Mouse (Mus musculus): ENCODE measurements around the gene Phtf1. TPM values are rescaled to one million over a fixed set of nuclear protein-coding genes. Genes with fewer than 3 reads are reported as not detected.

Phtf1 gene
- total and polyA plus RNA-seq, 3 experiments = 1.9 to 8.0 (median 6.8) TPM

GRCm38 (mm10) chr3:103985194-103985593, 17.3 kb downstream of the Phtf1 start:
- Histone ChIP-seq H3K4me3 (no peak overlapping the region), H3K9ac (ENCODE audit: low read depth, low read length) (no peak overlapping the region), H3K79me2 (replicated peaks; ENCODE audit: control insufficient read depth, insufficient read depth, low read length) (no peaks in the 10 kb centered on the region), H3K4me1 (ENCODE audit: control insufficient read depth, insufficient read depth, low read length) (no peaks in the 10 kb centered on the region; the same call in 1 of the 2 replicates), H3K27ac (no peak overlapping the region), H3K36me3 (ENCODE audit: control insufficient read depth, insufficient read depth, low read length) (no peaks in the 10 kb centered on the region), H3K27me3 (ENCODE audit: control insufficient read depth, insufficient read depth, low read length) (no peaks in the 10 kb centered on the region)
- WGBS = 94% methylated on average over 2 of the region's 2 CpGs
- TF ChIP-seq POLR2A (IDR thresholded peaks at IDR 0.05; ENCODE audit: insufficient read depth, low read depth, low read length) (no peak), CTCF (IDR thresholded peaks at IDR 0.05) (no peak), EP300 (IDR thresholded peaks at IDR 0.05; ENCODE audit: insufficient read depth, low read depth, low read length) (no peak)
- intact Hi-C loops (cut with DNase I) = no loop called here
- no peak for DNase-seq

- no peak overlapping the region for H3K9ac ChIP-seq (ENCODE audit: low read depth, low read length)
- H3K27ac ChIP-seq = no peak overlapping the region
- H3K4me1 ChIP-seq (ENCODE audit: control insufficient read depth, insufficient read depth, low read length) = no peaks in the 10 kb centered on the region; the same call in 1 of the 2 replicates
- no peaks in the 10 kb centered on the region for H3K79me2 ChIP-seq (replicated peaks; ENCODE audit: control insufficient read depth, insufficient read depth, low read length)
- intact Hi-C loops (cut with DNase I) = no loop called here
- TF ChIP-seq POLR2A (IDR thresholded peaks at IDR 0.05; ENCODE audit: insufficient read depth, low read depth, low read length) (no peak), EP300 (IDR thresholded peaks at IDR 0.05; ENCODE audit: insufficient read depth, low read depth, low read length) (no peak), CTCF (IDR thresholded peaks at IDR 0.05) (no peak)
- no peaks in the 10 kb centered on the region for H3K36me3 ChIP-seq (ENCODE audit: control insufficient read depth, insufficient read depth, low read length)
- H3K4me3 ChIP-seq = no peak overlapping the region
- 56% methylated on average over 5 of the region's 5 CpGs for WGBS
- no peaks in the 10 kb centered on the region for H3K27me3 ChIP-seq (ENCODE audit: control insufficient read depth, insufficient read depth, low read length)
- no peak for DNase-seq
Measured at GRCm38 (mm10) chr3:103987831-103988432, 20.0 kb downstream of the Phtf1 start.

GRCm38 (mm10) chr3:103989352-103989751, 21.4 kb downstream of the Phtf1 start:
- H3K4me3 ChIP-seq = no peak overlapping the region
- intact Hi-C loops (cut with DNase I) = no loop called here
- no peaks in the 10 kb centered on the region for H3K4me1 ChIP-seq (ENCODE audit: control insufficient read depth, insufficient read depth, low read length)
- WGBS = 66% methylated on average over 4 of the region's 4 CpGs
- DNase-seq = no peak
- no peaks in the 10 kb centered on the region for H3K27me3 ChIP-seq (ENCODE audit: control insufficient read depth, insufficient read depth, low read length)
- no peaks in the 10 kb centered on the region for H3K79me2 ChIP-seq (replicated peaks; ENCODE audit: control insufficient read depth, insufficient read depth, low read length)
- H3K27ac ChIP-seq = no peak overlapping the region
- TF ChIP-seq CTCF (IDR thresholded peaks at IDR 0.05) (no peak), EP300 (IDR thresholded peaks at IDR 0.05; ENCODE audit: insufficient read depth, low read depth, low read length) (no peak), POLR2A (IDR thresholded peaks at IDR 0.05; ENCODE audit: insufficient read depth, low read depth, low read length) (no peak)
- H3K9ac ChIP-seq (ENCODE audit: low read depth, low read length) = no peak overlapping the region
- no peaks in the 10 kb centered on the region for H3K36me3 ChIP-seq (ENCODE audit: control insufficient read depth, insufficient read depth, low read length)

GRCm38 (mm10) chr3:103991271-103991670, 23.4 kb downstream of the Phtf1 start:
- H3K27ac ChIP-seq = no peak overlapping the region
- no peaks in the 10 kb centered on the region for H3K79me2 ChIP-seq (replicated peaks; ENCODE audit: control insufficient read depth, insufficient read depth, low read length)
- WGBS = 95% methylated on average over 3 of the region's 3 CpGs
- no peak overlapping the region for H3K9ac ChIP-seq (ENCODE audit: low read depth, low read length)
- TF ChIP-seq POLR2A (IDR thresholded peaks at IDR 0.05; ENCODE audit: insufficient read depth, low read depth, low read length) = no peak
- no peak for TF ChIP-seq CTCF (IDR thresholded peaks at IDR 0.05)
- TF ChIP-seq EP300 (IDR thresholded peaks at IDR 0.05; ENCODE audit: insufficient read depth, low read depth, low read length) = no peak
- DNase-seq = no peak
- intact Hi-C loops (cut with DNase I) = no loop called here
- H3K4me3 ChIP-seq = no peak overlapping the region
- no peaks in the 10 kb centered on the region for H3K36me3 ChIP-seq (ENCODE audit: control insufficient read depth, insufficient read depth, low read length)
- no peaks in the 10 kb centered on the region for H3K27me3 ChIP-seq (ENCODE audit: control insufficient read depth, insufficient read depth, low read length)
- no peaks in the 10 kb centered on the region for H3K4me1 ChIP-seq (ENCODE audit: control insufficient read depth, insufficient read depth, low read length)

- intact Hi-C loops (cut with DNase I) = no loop called here
- Histone ChIP-seq H3K9ac (ENCODE audit: low read depth, low read length) (no peak overlapping the region), H3K36me3 (ENCODE audit: control insufficient read depth, insufficient read depth, low read length) (no peaks in the 10 kb centered on the region)
Measured at GRCm38 (mm10) chr3:103998724-103999123, 30.8 kb downstream of the Phtf1 start.

GRCm38 (mm10) chr3:104006896-104007466, 39.1 kb downstream of the Phtf1 start:
- DNase-seq = no peak
- Histone ChIP-seq H3K4me3 (no peak overlapping the region), H3K4me1 (ENCODE audit: control insufficient read depth, insufficient read depth, low read length) (no peaks in the 10 kb centered on the region), H3K36me3 (ENCODE audit: control insufficient read depth, insufficient read depth, low read length) (0 out of 2 replicates have a peak, but pooled peaks cover 2% of the 10 kb centered on the region), H3K9ac (ENCODE audit: low read depth, low read length) (no peak overlapping the region), H3K27ac (no peak overlapping the region), H3K27me3 (ENCODE audit: control insufficient read depth, insufficient read depth, low read length) (no peaks in the 10 kb centered on the region), H3K79me2 (replicated peaks; ENCODE audit: control insufficient read depth, insufficient read depth, low read length) (no peaks in the 10 kb centered on the region)
- WGBS = 84% methylated on average over 8 of the region's 8 CpGs
- intact Hi-C loops (cut with DNase I) = no loop called here
- TF ChIP-seq CTCF (IDR thresholded peaks at IDR 0.05) (no peak), POLR2A (IDR thresholded peaks at IDR 0.05; ENCODE audit: insufficient read depth, low read depth, low read length) (no peak), EP300 (IDR thresholded peaks at IDR 0.05; ENCODE audit: insufficient read depth, low read depth, low read length) (no peak)

More at GRCm38 (mm10) chr3:103998724-103999123, 30.8 kb downstream of the Phtf1 start:
- H3K4me3 ChIP-seq = no peak overlapping the region
- 88% methylated on average over 4 of the region's 4 CpGs for WGBS
- no peaks in the 10 kb centered on the region for H3K79me2 ChIP-seq (replicated peaks; ENCODE audit: control insufficient read depth, insufficient read depth, low read length)
- no peaks in the 10 kb centered on the region for H3K27me3 ChIP-seq (ENCODE audit: control insufficient read depth, insufficient read depth, low read length)
- no peaks in the 10 kb centered on the region for H3K4me1 ChIP-seq (ENCODE audit: control insufficient read depth, insufficient read depth, low read length)
- no peak for DNase-seq
- no peak for TF ChIP-seq POLR2A (IDR thresholded peaks at IDR 0.05; ENCODE audit: insufficient read depth, low read depth, low read length)
- no peak for TF ChIP-seq EP300 (IDR thresholded peaks at IDR 0.05; ENCODE audit: insufficient read depth, low read depth, low read length)
- TF ChIP-seq CTCF (IDR thresholded peaks at IDR 0.05) = no peak
- no peak overlapping the region for H3K27ac ChIP-seq
